Mouse (Mus musculus): ENCODE data around the gene Sec16b.

The Sec16b gene

DNA sequence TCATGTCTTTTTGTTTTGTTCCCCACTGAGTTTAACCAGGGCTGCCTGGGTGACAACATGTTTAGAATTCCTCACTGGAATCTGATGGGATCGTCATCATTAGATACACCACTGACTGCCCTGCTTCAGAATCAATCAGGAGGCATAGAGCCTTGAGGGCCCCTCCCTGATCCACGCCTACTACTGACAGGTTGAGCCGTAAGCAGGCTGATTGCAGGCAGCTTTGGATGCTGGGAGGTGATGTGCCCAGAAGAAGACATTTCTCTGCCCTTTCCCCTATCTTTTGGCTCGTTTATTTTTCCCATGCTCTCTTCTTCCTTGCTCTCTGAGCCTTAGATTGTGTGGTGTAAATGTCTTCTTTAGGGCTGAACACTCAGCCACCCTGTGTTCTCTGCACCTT lies 7.8 kb downstream of the Sec16b start:
- no peak for DNase-seq

DNA sequence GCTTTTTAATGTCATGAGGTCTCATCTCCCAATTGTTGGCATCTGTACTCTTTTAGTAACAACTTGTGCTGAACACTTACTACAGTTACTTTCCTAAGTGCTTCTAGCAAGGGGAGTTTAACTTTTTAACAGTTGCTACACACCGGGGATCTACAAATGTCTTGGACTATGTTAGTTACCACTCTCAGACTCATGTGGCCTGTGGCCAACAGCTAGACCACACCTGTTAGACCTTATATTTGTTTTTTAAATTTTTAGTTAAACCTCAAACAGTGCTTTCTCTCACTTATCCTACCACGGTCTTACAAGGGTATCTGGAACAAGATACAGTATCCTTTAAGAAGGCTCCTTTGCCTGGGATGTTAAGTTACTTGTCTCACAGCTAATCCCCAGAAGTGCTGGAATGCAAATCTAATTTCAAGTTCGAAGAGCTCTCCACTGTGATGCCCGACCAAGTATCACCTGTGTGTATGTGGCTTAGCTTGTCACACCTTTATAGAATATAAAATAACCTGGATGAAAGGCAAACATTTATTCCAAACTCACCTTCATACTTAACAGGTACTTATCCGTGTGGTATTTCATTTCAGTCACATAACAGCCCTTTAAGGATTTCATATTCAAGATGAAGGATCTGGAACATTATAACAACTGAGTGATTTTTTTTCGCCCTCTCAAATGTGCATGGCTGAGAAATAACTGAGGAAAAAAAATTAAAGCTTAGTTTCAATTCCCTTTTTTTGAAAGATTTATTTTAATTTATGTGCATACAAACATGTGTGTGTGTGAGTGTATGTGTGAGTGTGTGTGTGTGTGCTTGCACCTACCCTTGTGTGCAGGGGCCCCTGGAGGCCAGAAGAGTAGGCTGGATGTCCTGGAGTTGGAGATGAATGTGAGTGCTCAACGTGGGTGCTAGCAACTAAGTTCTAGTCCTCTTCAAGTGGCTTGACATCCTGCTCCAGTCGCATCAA lies 10.6 kb downstream of the Sec16b start:
- peak; percentile 10 to 16 for DNase-seq

DNA sequence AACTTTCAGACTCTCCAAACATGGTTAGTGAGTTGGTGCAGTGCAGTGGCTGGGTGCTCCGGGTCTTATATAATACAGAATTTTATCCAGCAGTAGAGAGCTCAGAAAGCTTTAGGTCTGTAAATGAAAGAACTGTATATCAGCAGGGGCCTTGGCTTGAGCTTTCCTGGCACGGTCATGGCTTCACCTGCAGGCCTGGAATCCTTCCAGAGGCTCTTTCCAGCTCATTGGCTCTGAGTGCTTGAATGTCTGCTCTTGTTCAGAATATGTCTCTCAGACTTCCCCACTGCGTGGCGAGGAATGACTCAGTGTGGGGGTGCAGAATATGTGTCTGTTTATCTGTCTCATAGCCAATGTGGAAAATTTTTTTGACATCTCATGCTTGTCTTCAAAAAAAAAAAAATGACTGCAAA lies 11.6 kb downstream of the Sec16b start:
- no peak for DNase-seq

DNA sequence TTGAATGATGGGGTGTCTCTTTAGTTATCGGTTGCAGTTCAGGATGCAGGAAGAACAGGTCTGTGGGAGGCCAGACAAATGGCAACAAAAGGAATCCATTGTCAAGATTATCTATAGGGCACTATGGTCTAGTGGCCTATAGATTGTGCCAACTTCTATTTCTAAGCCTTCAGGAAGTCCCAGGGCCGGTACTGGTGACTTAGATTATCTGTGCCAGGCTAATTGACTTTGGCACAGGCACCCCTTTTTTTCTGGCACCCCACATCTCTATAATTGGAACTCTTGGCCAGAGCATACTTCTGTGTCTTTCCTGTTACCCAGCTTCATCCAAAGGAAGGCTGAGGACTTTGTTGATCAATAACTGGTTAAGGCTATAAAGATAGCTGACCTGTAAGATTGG lies 12.9 kb downstream of the Sec16b start:
- no peak for DNase-seq

DNA sequence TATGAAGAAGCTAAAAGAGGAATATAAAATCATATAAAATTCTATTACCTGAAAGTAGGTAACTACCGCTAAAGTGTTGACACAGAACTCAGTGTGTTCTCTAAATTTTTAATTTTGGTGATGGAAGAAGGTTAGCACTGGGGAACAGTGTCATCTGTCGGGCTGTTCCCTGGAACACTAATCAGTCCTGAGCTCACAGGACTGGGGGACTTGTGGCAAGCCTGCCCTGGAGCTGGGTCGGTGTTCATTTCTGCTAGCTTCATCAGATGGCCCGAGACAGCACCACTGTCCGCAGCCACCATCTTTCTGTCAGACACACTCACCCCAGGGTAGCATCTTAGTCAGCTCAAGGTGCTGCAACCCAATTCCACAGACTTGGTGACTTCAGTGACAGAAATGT lies 15.8 kb downstream of the Sec16b start:
- DNase-seq, result no peak

DNA sequence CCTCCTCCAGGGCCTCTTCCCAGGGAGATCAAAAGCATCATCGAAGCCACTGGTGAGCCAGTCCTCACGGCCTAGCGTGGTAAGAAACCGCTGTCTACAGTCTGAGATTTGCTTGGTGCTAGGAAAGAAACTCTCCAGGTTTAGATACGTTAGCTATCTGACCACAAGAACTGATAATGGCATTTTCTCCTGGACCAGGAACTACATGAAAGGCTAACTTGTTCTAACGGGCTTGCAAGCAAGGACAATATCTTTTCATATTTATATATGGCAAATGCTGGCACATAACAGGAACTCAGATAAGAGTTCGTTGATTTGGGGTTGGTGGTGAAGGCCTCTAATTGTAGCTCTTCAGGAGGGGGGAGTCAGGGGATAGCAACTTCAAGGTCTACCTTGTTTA lies 18.2 kb downstream of the Sec16b start:
- no peak for DNase-seq

DNA sequence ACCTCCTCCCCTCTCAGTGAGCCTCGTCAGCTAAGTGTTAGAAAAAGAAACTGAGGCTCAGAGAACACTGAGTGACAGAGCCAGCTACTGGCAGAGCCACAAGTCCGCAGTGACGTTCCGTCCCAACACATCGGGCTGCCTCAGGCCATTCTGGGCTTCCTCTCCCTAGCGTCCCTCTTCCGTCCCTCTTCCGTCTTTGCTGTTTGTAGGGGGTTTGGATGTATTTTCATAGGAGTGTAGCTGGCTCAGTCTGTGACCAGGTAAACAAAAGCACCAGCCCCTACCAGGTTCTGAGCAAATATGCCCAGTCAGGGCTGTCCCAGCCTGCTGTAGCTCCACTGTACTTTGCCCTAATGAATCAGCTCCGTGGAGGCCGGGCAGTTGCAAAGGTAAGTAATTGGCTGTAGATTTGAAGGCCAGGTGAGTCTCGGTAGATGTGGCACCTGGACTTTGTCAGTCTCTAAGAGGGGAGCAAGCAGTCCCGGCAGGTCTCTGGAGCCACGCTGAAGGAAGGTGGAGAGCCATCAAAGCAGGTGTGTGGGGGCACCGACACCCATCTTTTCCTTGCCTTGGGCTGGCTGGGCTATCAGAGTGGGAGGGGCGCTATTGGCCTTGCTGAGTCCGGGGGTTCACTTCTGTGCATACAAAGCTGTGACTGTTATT lies 19.3 kb downstream of the Sec16b start:
- DNase-seq, result no peak

DNA sequence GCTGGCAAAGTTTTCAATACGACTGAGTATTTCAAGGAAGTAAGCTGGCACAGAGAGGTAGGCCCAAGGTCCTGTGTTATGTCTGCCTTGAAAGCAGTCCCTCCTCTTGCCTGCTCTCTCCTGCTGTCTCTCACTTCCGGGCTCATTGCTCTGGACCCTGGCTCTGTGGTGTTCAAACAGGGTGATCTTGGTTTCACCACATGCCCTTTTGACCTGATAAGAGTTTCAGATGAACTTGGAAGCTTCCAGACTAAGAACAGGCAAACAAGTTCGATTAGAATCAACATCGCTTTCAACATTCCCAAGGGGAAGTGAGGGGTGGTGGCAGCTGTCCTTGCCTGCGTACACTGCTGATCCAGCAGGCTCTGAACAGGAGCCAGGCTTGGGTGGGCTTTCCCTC lies 20.1 kb downstream of the Sec16b start:
- no peak for DNase-seq

DNA sequence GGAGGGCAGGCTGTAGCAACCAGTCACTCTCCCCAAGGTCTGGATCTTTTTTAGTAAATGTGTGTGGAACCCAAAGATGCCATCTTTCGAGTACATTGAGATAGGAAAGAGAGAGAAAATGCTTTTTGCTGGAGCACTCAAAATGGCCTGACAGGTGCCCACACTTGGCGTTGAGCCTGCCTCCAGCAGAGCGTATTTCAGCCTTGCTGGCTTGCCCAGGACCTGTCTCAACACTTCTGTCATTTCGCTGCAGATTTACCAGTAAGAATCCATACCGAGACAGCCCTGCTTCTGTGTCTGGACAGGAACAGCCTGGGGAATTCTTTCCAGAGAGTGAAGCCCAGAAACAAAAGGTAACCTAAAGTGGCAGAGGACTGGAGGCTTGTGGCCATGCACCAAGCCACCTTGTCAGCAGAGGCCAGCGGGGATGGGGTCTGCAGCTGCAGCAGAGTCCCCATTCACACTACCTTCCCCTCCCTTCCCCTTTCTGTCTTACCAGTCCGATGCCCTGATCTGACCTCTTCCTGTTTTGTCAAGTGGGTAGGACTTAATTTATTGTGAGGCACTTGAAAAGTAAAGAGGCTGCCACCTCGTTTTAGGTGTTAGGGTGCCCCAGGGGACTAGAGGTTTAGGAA lies 26.4 kb downstream of the Sec16b start:
- peak in 1 of 2 experiments; percentile 15 for DNase-seq

DNA sequence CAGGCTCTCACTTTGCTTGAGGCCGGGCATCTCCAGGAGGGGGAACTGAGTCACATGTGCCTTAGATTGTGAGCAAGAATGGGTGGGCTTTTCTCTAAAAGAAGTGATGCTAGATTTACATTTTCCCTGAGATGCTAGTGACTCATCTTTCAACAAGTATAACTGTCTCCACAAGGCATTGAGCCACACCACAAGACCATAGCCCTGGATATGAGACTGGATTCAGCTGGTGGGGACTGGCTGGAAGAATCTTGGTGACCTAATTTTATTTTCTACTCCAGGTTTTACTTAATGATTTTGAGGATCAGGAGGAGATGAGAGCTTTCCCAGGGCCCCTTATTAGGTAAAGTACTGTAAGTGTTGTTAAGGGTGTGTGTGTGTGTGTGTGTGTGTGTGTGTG lies 29.0 kb downstream of the Sec16b start:
- DNase-seq, result no peak

DNA sequence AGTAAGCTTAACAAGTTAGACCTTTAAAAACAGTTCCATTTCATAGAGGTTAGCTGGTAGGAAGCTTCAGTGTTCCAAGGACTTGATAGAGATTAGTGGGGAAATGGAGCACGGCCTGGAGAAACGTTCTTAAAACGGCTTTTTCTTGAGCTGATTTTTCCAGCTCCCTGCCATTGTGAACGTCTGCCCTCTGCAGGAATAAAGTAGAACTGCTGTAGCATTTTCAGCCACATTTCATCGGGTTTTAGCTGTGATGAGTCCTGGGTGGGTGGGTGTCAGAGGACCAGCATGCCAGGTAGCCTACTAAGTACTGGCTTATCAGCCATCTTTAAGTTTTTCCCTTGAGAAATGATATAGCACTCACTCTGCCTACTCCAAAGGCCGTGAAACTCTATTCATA lies 29.9 kb downstream of the Sec16b start:
- DNase-seq, result peak; percentile 31 to 42

DNA sequence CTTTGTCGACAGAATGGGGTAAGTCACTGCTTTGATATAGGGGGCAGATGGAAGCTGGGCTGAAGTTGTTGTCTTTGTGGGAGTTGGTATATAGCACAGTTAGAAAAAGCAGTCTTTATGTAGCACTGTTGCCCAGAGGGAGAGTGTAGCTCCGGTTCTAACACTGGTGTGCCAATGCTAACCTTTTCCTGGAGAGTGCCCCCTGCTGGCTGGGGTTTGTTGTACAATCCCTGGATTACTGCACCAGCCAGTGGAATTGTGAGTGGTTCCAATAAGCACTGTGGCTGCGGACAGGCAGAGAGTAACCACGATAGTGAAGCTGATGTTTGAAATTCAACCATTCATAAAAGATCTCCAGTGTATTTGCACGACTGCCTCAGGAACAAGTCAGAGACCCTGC lies 31.1 kb downstream of the Sec16b start:
- DNase-seq, result peak; percentile 51 to 55

DNA sequence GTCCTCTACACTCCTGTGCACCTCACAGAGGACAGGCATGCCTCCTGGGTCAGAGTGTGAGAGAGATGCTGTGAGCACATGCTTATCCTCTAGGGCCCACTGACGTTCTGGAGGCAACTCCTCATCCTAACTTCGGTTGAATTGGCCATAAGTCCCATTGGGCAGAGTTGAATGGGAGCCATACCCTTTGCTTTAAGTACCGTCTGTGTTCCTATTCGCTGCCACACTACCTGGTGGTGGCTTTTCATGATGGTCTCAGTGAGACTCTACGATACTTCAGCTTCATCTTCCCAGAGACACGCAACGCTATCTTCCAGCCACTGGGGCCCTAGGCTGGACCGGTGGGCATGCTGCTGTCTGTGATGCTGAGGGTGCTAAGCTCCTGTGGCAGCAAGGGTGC lies 38.5 kb downstream of the Sec16b start:
- no peak for DNase-seq

DNA sequence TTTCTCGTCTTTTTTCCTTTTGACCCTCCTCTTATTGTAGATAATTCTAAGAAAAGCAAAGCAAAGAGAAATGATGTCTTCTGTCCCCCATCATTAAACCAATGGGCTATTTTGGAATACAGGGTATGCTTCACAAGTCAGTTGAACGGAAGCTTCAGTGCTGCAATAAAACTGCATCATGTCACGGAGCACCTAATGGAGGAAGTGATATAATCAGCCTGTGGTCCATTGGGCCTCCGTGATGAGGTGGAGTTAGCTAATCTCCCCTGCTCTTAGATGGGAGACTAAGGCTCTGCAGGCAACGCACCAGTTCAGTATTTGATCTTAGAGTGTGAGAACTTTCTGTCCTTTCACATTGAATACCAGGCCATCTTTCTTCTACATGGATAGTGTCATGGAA lies 41.1 kb downstream of the Sec16b start:
- DNase-seq, result no peak

DNA sequence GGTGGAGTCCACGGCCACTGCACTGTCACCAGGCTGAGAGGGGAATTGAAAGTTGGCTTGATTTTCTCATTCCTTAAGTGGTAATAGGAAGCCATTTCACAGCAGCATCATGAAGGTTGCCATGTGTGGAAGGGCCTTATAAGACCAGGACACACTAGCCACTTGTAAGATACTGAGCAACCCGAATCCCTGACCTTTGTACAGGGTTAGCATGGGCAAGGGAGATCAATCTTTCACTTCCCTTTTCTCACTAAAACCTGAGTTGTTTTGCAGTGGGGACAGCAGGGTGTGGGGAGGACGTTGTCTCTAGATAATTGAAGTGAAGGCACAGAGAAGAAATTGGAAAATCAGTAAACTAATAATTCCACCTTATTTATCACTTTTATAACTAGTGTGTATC lies 43.2 kb downstream of the Sec16b start:
- DNase-seq, result peak; percentile 19 to 23

DNA sequence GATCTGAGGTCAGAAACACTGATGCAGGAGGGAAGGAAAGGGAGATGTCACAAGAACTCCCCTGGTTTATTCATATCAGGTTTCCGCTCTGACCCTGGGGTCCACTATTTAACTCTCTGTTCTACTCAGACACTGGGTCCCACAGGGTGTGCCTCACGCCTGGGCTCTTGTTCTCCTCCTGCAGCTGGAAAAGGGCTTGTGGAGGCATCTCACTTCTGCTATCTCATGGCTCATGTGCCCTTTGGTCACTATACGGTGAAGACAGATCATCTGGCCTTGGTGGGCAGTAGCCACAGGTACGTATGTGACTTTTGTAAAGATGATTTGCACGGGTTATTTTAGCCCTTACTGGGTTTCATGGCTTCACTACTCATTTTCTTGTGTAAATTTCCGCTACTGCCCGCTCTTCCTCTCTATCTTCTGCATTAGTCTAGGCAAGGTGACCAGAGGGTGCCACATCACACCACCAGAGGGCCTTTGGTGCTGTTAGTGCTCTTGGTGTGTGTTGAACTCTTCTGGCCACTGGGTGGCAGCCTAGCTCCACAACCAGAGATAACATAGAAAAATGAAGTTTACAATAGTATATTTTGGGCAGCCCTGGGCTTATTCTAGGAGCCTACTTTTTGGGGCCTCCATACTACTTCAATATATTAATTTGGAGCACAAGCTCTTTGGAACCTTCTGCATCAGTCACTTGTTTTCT lies 46.4 kb downstream of the Sec16b start:
- DNase-seq, result peak; percentile 74 to 75

DNA sequence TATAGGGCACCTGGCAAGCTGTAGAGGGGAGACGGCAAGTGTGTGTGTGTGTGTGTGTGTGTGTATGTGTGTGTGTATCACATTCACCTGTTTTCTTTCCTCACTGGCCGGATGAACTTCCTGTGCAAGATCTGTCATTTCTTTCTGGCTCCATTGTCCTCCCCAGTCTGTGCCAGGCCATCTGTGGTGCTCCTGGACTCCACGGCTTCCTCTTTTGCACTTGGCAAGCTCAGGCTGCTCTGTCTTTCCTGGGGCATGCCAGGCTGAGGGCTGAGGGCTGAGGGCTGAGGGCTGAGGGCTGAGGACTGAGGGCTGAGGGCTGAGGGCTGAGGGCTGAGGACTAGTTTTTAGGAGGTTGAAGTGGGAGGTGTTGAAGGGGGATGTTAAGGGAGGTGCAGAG lies 47.6 kb downstream of the Sec16b start:
- peak in 1 of 2 experiments; percentile 14 for DNase-seq

DNA sequence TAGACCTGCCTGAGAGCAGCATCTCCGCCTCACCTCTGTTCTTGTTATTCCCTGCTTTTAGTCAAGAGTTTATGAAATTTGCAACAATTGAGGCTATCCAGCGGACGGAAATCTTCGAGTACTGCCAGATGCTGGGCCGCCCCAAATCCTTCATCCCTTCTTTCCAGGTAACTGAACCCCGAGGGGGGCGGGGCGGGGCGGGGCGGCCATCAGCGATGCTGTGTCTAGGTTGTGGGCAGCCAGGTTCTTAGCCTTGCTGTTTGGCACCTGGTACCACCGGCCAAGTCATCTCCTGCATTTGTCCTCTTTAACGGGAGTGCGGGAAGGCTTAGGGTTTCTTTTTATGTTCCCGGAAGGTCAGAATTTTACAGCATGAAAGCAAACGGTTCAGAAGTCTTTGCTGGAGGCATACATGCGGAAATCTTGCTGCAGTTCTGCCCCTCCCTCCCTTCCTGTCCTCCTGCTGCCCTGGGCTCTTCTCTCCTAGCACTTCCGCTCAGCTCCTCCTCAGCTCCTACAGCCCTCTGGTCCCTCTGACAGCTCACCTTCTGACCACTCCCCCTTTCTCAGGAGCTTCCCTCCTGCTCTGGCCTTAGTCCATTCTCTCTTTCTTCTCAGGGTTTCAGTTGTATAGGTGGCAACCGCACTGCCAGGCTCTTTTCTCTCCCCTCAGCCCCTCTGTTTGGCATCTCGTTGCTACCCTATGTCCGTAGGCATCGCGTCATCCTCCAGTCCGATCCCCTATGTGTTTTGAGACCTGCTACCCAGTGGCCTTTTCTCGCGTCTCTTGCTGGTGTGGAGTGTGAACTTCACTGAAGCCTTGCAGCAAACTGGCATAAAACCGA lies 48.4 kb downstream of the Sec16b start:
- no peak for DNase-seq

DNA sequence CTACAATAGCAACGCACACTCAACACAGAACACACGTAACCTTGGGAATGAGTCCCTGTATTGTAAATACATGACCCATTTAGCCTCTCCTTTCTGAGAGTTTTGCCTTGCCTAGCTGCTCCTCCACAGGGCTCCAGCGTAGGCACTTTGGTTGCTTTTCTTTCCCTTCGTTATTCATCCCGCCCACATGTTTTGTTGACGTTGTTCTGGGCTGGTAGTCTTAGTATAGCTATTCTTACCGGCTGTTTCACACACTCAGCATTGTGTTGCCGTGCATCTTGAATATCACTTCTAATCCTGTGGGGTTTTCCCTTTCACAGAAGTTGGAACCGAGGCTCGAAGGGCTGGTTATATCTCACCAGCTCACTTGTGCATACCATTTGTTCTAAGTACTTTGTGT lies 49.2 kb downstream of the Sec16b start:
- DNase-seq, result no peak

DNA sequence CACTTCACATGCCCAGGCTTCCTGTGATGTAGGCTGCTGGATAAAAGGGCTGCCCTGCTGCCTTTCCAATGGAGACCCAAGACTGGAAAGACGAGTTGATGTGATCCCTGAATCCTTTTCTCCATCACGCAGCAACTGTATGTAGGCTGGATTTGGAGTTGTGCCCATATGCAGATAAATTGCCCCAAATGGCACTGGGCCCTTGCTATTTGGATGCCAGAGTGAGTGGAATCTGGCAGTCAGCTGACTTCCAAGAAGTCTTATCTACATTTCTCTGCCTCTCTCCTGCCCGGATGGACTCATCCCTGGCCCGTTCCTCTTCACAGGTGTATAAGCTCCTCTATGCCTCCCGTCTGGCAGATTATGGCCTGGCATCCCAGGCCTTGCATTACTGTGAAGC lies 49.9 kb downstream of the Sec16b start:
- no peak for DNase-seq

DNA sequence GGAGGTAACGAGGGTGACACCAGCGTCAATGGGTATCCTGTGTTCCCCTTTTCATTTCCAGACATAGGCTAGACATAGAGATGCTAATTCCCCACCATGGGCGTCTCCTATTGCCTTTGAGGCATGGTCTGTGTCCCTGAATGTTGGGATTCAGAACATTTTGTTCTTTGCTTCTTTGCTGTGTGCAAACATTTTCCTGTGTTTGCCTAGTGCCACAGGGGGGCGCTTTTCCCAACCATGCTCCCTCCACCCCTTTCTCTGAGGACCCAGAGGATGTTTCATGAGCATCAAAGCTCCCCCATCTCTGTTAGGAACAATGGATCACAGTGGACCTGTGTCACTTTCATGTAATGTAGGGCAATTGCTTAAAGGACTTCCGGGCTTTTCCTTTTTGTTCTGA lies 51.6 kb downstream of the Sec16b start:
- DNase-seq, result no peak

DNA sequence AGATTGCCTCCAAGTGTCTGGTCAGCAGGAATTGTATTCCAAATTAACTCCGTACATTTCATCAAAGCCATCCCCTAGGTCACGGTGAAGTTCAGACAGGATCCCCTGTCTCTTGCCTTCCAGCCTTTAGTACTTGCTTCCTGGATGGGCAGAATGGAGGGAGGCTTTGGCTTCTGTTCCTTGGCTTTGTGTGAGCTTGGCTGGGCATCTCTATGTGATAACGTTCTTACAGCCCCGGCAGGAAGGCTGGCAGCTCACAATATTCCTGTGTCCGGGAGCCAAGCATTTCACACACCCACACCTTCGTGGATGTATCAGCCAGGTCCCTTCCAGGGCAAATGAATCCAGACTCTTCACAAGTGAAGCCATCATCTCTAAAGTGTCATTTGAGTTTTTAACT lies 53.5 kb downstream of the Sec16b start:
- no peak for DNase-seq
